Mouse (Mus musculus): ENCODE data around the gene Synj2. TPM values are rescaled to one million over a fixed set of nuclear protein-coding genes. Genes with fewer than 3 reads are reported as not detected.
A peak's percentile ranks its signal among the peaks of the same experiment; 100 is the strongest.

The Synj2 gene
- polyA plus RNA-seq, 1 experiment from 2014 or later: 1.9 TPM

DNA sequence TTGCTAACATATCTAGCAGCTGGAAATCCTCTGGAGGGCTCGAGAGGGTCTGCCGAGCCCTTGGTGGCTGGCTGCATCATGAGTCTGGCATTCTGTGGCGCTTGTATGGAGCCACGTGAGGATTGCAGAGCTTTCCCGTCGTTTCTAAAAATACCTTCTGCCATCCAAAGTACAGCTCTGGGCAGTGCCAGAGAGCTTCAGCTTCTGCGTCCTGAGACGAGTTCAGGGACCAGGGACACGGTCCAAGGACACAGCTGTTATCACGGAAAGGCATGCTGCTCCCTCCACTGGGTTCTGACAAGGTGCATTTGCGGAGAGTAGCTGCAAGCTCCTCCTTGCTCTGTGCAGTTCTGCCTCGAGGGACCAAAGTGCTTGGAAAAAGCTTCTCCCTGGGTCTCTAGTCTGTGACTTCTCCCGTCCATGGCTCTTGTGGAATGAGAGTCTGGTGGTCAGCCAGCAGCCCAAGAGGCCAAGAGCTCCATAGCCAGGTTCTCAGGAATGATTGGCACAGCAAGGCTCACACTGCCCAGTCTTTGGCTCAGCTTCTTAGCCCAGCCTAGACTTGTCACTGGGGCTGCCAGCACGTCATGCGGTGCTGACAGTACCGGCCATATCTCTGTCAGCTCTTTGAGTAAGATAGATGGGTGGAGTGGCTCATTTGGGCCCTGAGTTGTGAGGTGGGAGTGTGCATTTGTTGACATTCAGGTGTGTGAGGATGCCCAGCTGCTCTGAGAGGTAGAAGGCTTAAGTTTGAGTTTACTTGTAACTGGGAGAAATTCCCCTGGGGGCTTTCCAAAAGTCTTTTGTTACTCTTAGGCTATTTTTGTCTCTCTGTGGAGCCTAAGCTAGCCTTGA lies 56.5 kb downstream of the Synj2 start:
- H3K4me1 ChIP-seq: no peaks in the 10 kb centered on the region
- no peak for ATAC-seq (ENCODE audit: low FRiP score)
- WGBS: 80% methylated on average over 16 of the region's 16 CpGs
- no peak overlapping the region for H3K4me3 ChIP-seq
- H3K9ac ChIP-seq: no peak overlapping the region
- H3K36me3 ChIP-seq: no peaks in the 10 kb centered on the region
- H3K4me2 ChIP-seq (replicated peaks): no peak overlapping the region
- no peak overlapping the region for H3K27ac ChIP-seq
- H3K9me3 ChIP-seq (replicated peaks): no peaks in the 10 kb centered on the region
- H3K27me3 ChIP-seq: no peaks in the 10 kb centered on the region

DNA sequence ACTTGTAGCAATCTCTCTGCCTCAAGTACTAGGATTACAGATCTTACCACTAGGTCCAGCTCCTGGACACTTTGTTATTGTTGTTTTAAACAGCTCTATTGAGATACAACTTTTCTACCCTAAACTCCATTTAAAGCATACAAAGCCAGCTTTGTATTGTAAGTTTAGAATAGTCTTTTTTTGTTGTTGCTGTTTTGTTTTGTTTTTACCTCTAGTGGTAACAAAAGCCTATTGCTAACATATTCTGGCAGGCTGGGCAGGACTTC lies 57.1 kb downstream of the Synj2 start:
- H3K4me3 ChIP-seq: no peak overlapping the region

DNA sequence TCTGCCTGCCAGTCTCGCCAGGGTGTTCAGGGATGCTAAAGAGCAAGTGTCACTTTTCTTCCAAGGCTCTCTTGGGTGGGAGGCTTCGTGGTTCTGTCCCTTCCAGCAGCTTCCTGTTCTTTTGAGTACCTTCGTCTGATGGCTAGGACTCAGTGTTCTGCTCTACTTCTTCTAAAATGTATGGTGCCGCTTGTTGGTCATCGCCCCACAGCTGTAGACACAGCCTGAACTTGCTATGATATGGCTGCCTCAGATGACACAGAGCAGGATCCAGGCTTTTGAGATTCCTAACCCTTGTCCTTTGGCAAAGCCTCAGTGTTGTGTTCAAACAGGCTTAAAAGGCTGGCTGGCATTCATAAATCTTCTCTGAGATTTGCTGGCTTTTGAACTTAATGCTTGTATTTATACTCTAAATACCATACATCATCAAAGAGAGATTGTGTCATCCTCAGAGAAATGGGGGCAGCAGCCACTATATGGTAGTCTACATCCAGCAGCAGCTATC lies 58.0 kb downstream of the Synj2 start:
- H3K9ac ChIP-seq: no peak overlapping the region
- H3K4me3 ChIP-seq: no peak overlapping the region
- no peaks in the 10 kb centered on the region for H3K4me1 ChIP-seq
- H3K4me2 ChIP-seq (replicated peaks): no peak overlapping the region
- no peaks in the 10 kb centered on the region for H3K36me3 ChIP-seq
- no peaks in the 10 kb centered on the region for H3K27me3 ChIP-seq
- no peak overlapping the region for H3K27ac ChIP-seq
- H3K9me3 ChIP-seq (replicated peaks): no peaks in the 10 kb centered on the region
- 84% methylated on average over 5 of the region's 5 CpGs for WGBS
- no peak for ATAC-seq (ENCODE audit: low FRiP score)

More for the DNA sequence above, 57.1 kb downstream of the Synj2 start:
- Histone ChIP-seq H3K4me1 (no peaks in the 10 kb centered on the region), H3K4me2 (replicated peaks) (no peak overlapping the region), H3K27me3 (no peaks in the 10 kb centered on the region), H3K27ac (no peak overlapping the region), H3K9me3 (replicated peaks) (no peaks in the 10 kb centered on the region), H3K36me3 (no peaks in the 10 kb centered on the region), H3K9ac (no peak overlapping the region)
- no peak for ATAC-seq (ENCODE audit: low FRiP score)

DNA sequence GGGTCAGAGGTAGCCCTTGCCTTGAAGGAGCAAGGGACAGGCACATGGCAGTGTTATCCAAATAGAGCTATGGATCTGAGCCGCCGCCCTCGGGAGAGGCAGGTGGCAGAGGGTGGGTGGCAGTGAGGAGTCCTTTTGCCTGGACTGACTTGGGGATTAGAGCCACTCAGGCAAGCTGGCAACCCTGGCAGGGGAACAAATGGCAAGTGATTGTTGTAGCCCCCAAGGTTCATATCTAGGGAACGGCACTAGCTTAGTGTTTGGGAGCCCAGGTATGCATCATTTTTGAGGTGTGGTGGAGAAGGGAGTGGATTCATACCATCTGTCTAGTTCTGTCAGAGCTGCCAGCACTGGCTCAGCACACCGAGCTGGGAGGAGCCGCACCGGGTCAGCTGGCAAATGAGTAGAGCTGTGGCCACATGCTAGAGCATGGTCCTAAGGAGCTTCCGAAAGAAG lies 59.8 kb downstream of the Synj2 start:
- Histone ChIP-seq H3K4me3 (no peak overlapping the region), H3K9me3 (replicated peaks) (no peaks in the 10 kb centered on the region), H3K4me1 (peaks cover 5% of the 10 kb centered on the region; the same call in 1 of the 2 replicates), H3K36me3 (no peaks in the 10 kb centered on the region), H3K27ac (no peak overlapping the region), H3K9ac (no peak overlapping the region), H3K27me3 (no peaks in the 10 kb centered on the region), H3K4me2 (replicated peaks) (no peak overlapping the region)
- WGBS: 94% methylated on average over 8 of the region's 8 CpGs
- no peak for ATAC-seq (ENCODE audit: low FRiP score)

DNA sequence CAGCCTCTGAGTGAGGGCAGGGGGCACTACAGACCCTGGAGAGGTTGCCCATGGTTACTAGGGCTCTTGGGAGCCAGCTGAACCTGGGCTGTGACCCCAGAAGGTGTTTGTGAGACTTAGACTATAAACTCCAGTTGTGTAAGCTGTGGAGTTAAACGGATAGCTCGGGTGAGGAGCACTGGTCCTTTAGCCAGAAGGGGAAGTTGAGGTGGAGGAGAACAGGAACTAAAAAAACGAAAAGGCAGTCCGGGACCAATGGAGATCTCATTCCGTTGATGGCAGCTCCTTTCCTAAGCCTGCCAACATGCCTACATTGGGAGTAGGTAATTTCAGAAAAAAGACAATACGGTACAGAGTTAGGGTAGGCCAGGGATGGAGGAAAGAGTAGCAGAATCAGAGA lies 60.3 kb downstream of the Synj2 start:
- Histone ChIP-seq H3K4me3 (no peak overlapping the region), H3K9ac (no peak overlapping the region), H3K27ac (no peak overlapping the region), H3K4me1 (peaks cover 8% of the 10 kb centered on the region), H3K27me3 (no peaks in the 10 kb centered on the region), H3K4me2 (replicated peaks) (no peak overlapping the region), H3K9me3 (replicated peaks) (no peaks in the 10 kb centered on the region), H3K36me3 (no peaks in the 10 kb centered on the region)
- 87% methylated on average over 6 of the region's 6 CpGs for WGBS
- ATAC-seq (ENCODE audit: low FRiP score): no peak

DNA sequence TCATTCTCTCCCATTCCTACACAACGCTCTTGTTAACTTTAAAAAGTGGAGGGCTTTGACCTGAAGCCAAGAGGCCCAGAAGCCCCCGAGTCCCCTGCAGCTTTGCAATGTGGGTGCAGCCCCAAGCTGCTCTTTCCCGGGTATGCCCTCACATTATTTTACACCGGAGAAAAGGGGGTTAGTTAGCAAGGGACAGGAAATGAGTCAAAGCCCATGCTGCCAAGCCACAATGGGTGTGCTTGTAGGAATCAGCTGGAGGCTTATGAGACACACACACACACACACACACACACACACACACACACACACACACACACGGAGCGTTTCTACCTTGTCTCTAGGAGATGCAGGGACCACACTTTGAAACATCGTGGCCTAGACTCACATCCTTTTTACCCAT lies 60.8 kb downstream of the Synj2 start:
- 81% methylated on average over 7 of the region's 7 CpGs for WGBS
- Histone ChIP-seq H3K9ac (no peak overlapping the region), H3K9me3 (replicated peaks) (no peaks in the 10 kb centered on the region), H3K4me3 (no peak overlapping the region), H3K4me2 (replicated peaks) (no peak overlapping the region), H3K27ac (no peak overlapping the region), H3K4me1 (peaks cover 8% of the 10 kb centered on the region), H3K36me3 (no peaks in the 10 kb centered on the region), H3K27me3 (no peaks in the 10 kb centered on the region)
- no peak for ATAC-seq (ENCODE audit: low FRiP score)

DNA sequence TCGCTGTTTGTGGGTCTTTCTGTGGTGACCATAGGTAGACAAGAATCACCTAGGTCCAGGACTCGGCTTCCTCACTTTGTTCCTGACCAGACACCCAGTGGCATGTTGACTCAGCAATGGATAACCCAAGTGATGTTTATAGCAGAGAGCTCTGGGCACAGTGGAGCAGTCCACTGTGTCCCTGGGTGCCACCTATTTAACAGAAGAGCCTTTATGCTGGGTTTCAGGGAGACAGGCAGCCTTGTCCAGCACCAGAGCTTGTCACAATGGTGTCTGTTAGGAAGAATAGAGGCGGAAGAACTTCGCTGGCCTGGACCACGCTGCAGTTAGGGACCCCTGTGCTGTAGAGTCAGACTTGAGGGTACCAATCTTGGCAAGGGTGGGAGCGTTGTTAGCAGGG lies 61.5 kb downstream of the Synj2 start:
- no peak for ATAC-seq (ENCODE audit: low FRiP score)
- H3K27me3 ChIP-seq: no peaks in the 10 kb centered on the region
- no peak overlapping the region for H3K27ac ChIP-seq
- no peaks in the 10 kb centered on the region for H3K36me3 ChIP-seq
- H3K9me3 ChIP-seq (replicated peaks): no peaks in the 10 kb centered on the region
- H3K4me1 ChIP-seq: peaks cover 8% of the 10 kb centered on the region
- no peak overlapping the region for H3K9ac ChIP-seq
- no peak overlapping the region for H3K4me2 ChIP-seq (replicated peaks)
- 88% methylated on average over 6 of the region's 6 CpGs for WGBS
- H3K4me3 ChIP-seq: no peak overlapping the region

DNA sequence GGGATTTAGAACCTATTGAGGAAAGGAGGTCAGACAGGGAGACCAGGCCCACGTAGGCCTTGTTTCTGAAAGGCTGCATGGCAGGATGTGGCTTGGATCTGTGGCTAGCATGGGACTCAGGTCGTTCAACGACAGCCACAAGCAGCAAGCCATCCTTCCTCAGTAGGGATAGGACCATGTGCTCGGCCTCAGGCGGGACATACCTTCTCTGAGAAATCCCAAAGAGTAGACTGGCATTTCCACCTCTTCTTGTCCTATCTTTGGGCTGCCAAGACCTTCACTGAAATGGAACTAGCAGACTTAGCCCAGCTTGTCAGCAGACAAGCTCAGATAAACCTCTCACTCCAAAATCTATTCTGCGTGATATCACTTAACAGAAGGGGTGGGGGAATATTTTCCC lies 62.6 kb downstream of the Synj2 start:
- no peaks in the 10 kb centered on the region for H3K27me3 ChIP-seq
- H3K4me2 ChIP-seq (replicated peaks): no peak overlapping the region
- peaks cover 8% of the 10 kb centered on the region for H3K4me1 ChIP-seq
- no peak overlapping the region for H3K4me3 ChIP-seq
- WGBS: 94% methylated on average over 6 of the region's 6 CpGs
- no peaks in the 10 kb centered on the region for H3K36me3 ChIP-seq
- H3K27ac ChIP-seq: no peak overlapping the region
- H3K9ac ChIP-seq: no peak overlapping the region
- no peak for ATAC-seq (ENCODE audit: low FRiP score)
- H3K9me3 ChIP-seq (replicated peaks): no peaks in the 10 kb centered on the region

DNA sequence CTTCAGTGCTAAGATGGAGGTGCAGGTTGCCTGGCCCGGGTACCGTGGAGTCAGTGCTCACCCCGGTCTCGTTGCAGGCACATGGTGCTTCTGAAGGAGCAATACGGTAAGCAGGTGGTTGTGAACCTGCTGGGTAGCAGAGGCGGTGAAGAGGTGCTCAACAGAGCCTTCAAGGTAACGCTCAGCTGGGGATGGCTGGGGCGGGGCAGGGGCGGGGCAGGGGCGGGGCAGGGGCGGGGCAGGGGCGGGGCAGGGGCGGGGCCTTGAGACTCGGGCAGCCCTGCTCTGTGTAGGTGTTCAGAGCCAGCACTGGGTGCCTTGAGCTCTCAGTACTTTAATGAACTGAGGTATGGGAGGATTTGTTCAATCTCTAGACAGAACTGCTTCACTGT lies 64.2 kb downstream of the Synj2 start:
- Histone ChIP-seq H3K27ac (no peak overlapping the region), H3K9me3 (replicated peaks) (no peaks in the 10 kb centered on the region), H3K4me1 (peaks cover 8% of the 10 kb centered on the region), H3K4me2 (replicated peaks) (0 out of 2 replicates have a peak overlapping the region, but pooled peaks have one; percentile 1), H3K4me3 (no peak overlapping the region), H3K9ac (no peak overlapping the region), H3K36me3 (no peaks in the 10 kb centered on the region), H3K27me3 (no peaks in the 10 kb centered on the region)
- ATAC-seq (ENCODE audit: low FRiP score): 0 out of 2 replicates have a peak, but pooled peaks have one; percentile 35
- 17% methylated on average over 13 of the region's 14 CpGs for WGBS

DNA sequence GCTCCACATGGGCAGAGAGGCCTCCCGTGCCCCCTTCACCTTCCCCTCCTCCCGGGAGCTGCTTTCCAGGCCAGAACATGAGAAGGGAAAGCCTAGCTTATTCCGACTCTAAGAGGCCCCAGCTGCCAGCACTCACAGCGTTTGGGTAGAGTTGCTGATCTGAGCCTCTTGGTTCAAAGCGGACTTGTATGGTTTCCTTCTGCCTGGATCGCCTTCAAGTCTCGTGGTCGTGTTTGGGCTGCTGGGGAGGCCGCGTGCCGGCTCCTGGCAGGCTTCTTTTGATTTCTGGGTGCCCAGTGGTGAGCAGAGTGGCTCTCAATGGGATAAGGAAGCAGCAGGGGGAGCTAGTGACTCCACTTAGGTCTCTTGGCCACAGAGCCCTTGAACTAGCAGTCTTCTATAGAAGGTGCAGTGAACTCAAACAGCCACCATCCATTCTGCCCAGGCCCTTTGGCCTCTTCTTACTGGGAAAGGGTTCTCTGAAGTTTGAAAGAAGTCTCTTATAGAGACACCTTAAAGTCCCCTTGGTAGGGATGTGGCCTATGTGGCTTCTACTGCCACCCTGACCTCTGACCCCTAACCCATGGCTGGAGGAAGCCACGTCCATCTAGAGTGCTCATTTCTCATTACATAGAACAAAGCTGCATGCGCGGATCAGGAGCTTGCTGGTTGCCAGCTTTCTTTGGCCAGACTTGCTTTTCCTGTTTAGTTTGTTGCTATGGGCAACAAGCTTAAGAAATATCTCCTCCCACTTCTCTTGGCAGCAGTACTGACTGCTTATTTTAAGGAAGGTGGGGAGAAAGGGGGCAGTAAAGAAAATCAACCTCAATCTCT lies 64.8 kb downstream of the Synj2 start:
- H3K9me3 ChIP-seq (replicated peaks): no peaks in the 10 kb centered on the region
- no peak overlapping the region for H3K9ac ChIP-seq
- no peak overlapping the region for H3K4me2 ChIP-seq (replicated peaks)
- no peak overlapping the region for H3K4me3 ChIP-seq
- 27% methylated on average over 14 of the region's 14 CpGs for WGBS
- H3K27me3 ChIP-seq: no peaks in the 10 kb centered on the region
- H3K36me3 ChIP-seq: no peaks in the 10 kb centered on the region
- ATAC-seq (ENCODE audit: low FRiP score): no peak
- no peak overlapping the region for H3K27ac ChIP-seq
- peaks cover 8% of the 10 kb centered on the region for H3K4me1 ChIP-seq

DNA sequence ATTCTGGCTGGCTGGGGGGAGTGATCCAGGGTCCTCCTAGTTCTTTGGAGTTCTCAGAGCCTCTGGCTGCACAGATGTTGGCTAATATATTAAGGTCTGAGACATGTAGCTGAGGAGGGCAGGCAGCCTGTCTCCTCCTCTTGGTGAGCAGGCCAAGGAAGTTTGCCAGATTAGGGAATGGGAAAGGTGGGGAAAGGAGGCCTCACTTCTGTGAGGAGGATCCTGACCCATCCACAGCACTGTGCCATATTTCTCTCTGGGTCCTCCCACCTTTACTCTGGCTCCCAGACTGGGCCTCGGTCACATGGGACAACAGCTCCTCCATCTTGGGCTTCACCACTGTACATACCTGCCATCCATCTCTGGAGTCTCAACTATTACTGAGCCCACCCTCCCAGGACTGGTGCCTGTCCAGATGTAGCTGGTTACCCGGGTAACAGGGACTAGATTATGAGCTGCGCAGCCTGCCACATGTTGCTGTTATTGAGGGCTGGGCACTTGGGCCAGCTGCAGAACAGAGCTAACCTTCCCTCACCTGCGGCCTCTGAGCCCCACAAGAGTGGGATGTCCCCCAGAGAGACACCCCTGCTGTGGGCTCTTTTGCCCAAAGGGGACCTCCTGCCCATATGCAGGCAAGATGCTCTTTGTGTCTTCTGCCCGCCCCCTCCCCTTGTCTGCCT lies 66.2 kb downstream of the Synj2 start:
- Histone ChIP-seq H3K4me1 (peaks cover 8% of the 10 kb centered on the region), H3K9me3 (replicated peaks) (no peaks in the 10 kb centered on the region), H3K27ac (no peak overlapping the region), H3K36me3 (no peaks in the 10 kb centered on the region), H3K4me2 (replicated peaks) (no peak overlapping the region), H3K4me3 (no peak overlapping the region), H3K27me3 (no peaks in the 10 kb centered on the region), H3K9ac (no peak overlapping the region)
- no peak for ATAC-seq (ENCODE audit: low FRiP score)
- WGBS: 79% methylated on average over 5 of the region's 5 CpGs

DNA sequence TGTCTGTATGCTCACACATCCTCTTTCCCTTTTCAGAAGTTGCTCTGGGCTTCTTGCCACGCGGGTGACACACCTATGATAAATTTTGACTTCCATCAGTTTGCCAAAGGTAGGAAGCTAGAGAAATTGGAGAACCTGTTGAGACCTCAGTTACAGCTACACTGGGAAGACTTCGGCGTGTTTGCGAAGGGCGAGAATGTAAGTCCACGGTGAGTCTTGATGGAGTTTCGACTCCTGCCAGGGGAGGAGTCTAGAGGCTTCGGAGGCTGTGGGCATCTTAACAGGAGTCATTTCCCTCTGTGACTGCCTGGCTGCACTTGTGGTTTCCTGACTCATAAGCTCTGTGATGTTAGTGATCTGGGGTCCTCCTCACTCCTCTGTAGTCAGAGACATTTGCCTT lies 66.8 kb downstream of the Synj2 start:
- Histone ChIP-seq H3K4me2 (replicated peaks) (no peak overlapping the region), H3K27me3 (no peaks in the 10 kb centered on the region), H3K4me1 (peaks cover 8% of the 10 kb centered on the region), H3K4me3 (no peak overlapping the region), H3K9me3 (replicated peaks) (no peaks in the 10 kb centered on the region), H3K36me3 (no peaks in the 10 kb centered on the region), H3K27ac (no peak overlapping the region), H3K9ac (no peak overlapping the region)
- WGBS: 89% methylated on average over 9 of the region's 9 CpGs
- no peak for ATAC-seq (ENCODE audit: low FRiP score)
